Mouse (Mus musculus): ENCODE measurements at regions not wholly inside any gene's neighbourhood (a gene's known extent, or its start where the extent isn't known, plus 50 kb on each side); places are given as distances from the start of the nearest gene placed in this dataset.

DNA sequence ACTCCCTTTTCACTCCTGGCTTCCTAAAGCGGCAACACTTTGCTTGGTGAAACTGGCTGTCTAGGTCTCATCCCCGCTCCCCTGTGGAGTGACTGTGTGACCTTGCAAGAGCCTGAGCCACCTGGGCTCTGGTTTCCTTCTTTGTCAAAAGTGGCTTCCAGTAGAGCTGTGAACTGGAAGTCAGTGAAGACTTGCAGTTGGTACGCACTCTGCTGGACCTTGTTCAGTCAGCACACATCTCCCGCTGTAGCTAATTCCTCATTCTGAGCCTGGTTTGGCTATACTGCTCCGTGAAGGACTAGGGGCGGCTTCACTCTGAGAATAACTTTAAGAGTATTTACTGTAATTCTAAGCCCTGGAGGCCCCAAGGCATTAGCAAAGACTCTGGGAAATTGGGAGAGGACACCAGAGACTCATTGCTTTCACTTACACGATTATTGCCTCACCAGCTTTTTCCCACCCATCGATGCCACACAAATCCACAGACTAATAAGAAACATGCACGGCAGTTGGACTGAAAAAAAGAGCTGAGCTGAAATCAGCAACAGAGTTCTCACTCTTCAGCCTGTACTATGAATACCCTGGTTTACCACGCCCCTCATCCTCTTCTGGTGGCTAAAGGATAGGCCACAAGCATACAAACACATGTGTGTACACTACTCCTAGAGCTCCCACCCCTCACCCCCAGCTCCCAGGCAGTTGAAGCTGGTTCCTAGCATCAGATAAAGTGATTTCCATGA is 295.4 kb downstream of the Ets1 start:
- TF ChIP-seq CTCF (IDR thresholded peaks at IDR 0.05; ENCODE audit: borderline replicate concordance, extremely low read depth, insufficient read depth, insufficient read length) (no peak), POLR2A (IDR thresholded peaks at IDR 0.05; ENCODE audit: borderline replicate concordance, extremely low read depth, insufficient read depth, insufficient read length, poor library complexity, severe bottlenecking) (no peak)

Data from brain, embryonic 14.5 days (tissue).